Mouse (Mus musculus) layer of hippocampus, adult 9-11 months (tissue): ENCODE results near the gene Etl4.

ENCODE experiments used
- DNase-seq: peaks from one replicate; pipeline ENCODE4 v3.0.0; 2022

Etl4 gene

GRCm38 (mm10) chr2:20774462-20774861 is 864.9 kb downstream of the Etl4 start:
- no peak for DNase-seq

GRCm38 (mm10) chr2:20776171-20776704 is 866.7 kb downstream of the Etl4 start:
- no peak for DNase-seq

GRCm38 (mm10) chr2:20777931-20778330 is 868.4 kb downstream of the Etl4 start:
- DNase-seq = no peak

- DNase-seq = peak; percentile 26
These were observed 870.2 kb downstream of the Etl4 start for GRCm38 (mm10) chr2:20779484-20780381.

GRCm38 (mm10) chr2:20801236-20801890 is 891.8 kb downstream of the Etl4 start:
- DNase-seq = no peak

GRCm38 (mm10) chr2:20811506-20811905 is 901.9 kb downstream of the Etl4 start:
- DNase-seq = peak; percentile 25

GRCm38 (mm10) chr2:20813986-20814385 is 904.4 kb downstream of the Etl4 start:
- DNase-seq = no peak

GRCm38 (mm10) chr2:20818226-20818625 is 908.6 kb downstream of the Etl4 start:
- DNase-seq = no peak

GRCm38 (mm10) chr2:20826258-20826657 is 916.7 kb downstream of the Etl4 start:
- no peak for DNase-seq

GRCm38 (mm10) chr2:20830882-20831281 is 921.3 kb downstream of the Etl4 start:
- DNase-seq = no peak

- no peak for DNase-seq
These were observed 922.2 kb downstream of the Etl4 start for GRCm38 (mm10) chr2:20831608-20832406.

GRCm38 (mm10) chr2:20849346-20849745 is 939.8 kb downstream of the Etl4 start:
- DNase-seq = no peak
